Mouse (Mus musculus): ENCODE results near the gene Trabd. TPM values are rescaled to one million over a fixed set of nuclear protein-coding genes. Genes with fewer than 3 reads are reported as not detected.

The Trabd gene
- 58.9 and 62.0 TPM in 2 replicates for polyA plus RNA-seq (2012; rRNA removed)

GRCm38 (mm10) chr15:89074613-89075477, at the start of gene Trabd:
Gene Trabd (plus strand): TSS chr15:89075124.

GRCm38 (mm10) chr15:89059161-89059931, 15.6 kb upstream of the Trabd start, which contains the start of gene Panx2:
Gene Panx2 (plus strand): TSS chr15:89059734.

GRCm38 (mm10) chr15:89088607-89089247, 13.8 kb downstream of the Trabd start, which contains the start of gene Selenoo:
Gene Selenoo (plus strand): TSS chr15:89089084.

GRCm38 (mm10) chr15:89122649-89123366, 47.9 kb downstream of the Trabd start, which contains the start of gene Tubgcp6:
Gene Tubgcp6 (minus strand): TSS chr15:89123112.

GRCm38 (mm10) chr15:89128382-89129350, 53.7 kb downstream of the Trabd start, which contains the start of gene Hdac10:
Gene Hdac10 (minus strand): TSS chr15:89128700.

Other genes starting within 250 kb of the Trabd start
- gene Pim3, start 212.9 kb upstream of the Trabd start, polyA plus RNA-seq (2012; rRNA removed) = 63.3 and 98.5 TPM in 2 replicates
- 0.20 and 0.26 TPM in 2 replicates for gene Ttll8, start 120.7 kb upstream of the Trabd start, polyA plus RNA-seq (2012; rRNA removed)
- gene Mlc1, start 96.1 kb upstream of the Trabd start, polyA plus RNA-seq (2012; rRNA removed) = 2.1 and 2.5 TPM in 2 replicates
- 0.34 and 0.67 TPM in 2 replicates for gene Mov10l1, start 92.2 kb upstream of the Trabd start, polyA plus RNA-seq (2012; rRNA removed)
- 0.62 and 0.70 TPM in 2 replicates for gene Panx2, start 15.4 kb upstream of the Trabd start, polyA plus RNA-seq (2012; rRNA removed)
- gene Selenoo, start 14.0 kb downstream of the Trabd start, polyA plus RNA-seq (2012; rRNA removed) = 73.6 and 94.2 TPM in 2 replicates
- 37.1 and 42.9 TPM in 2 replicates for gene Tubgcp6, start 48.0 kb downstream of the Trabd start, polyA plus RNA-seq (2012; rRNA removed)
- 42.8 and 50.8 TPM in 2 replicates for gene Hdac10, start 53.6 kb downstream of the Trabd start, polyA plus RNA-seq (2012; rRNA removed)
- gene Mapk12, start 65.6 kb downstream of the Trabd start, polyA plus RNA-seq (2012; rRNA removed) = 6.4 and 7.5 TPM in 2 replicates
- gene Mapk11, start 74.5 kb downstream of the Trabd start, polyA plus RNA-seq (2012; rRNA removed) = 7.5 and 9.2 TPM in 2 replicates
- gene Plxnb2, start 105.7 kb downstream of the Trabd start, polyA plus RNA-seq (2012; rRNA removed) = 252 and 286 TPM in 2 replicates
- 28.0 and 31.9 TPM in 2 replicates for gene Dennd6b, start 121.4 kb downstream of the Trabd start, polyA plus RNA-seq (2012; rRNA removed)
- 197 and 489 TPM in 2 replicates for gene Ppp6r2, start 136.4 kb downstream of the Trabd start, polyA plus RNA-seq (2012; rRNA removed)
- 256 and 291 TPM in 2 replicates for gene Sbf1, start 240.2 kb downstream of the Trabd start, polyA plus RNA-seq (2012; rRNA removed)
- 10.3 and 12.0 TPM in 2 replicates for gene Adm2, start 247.6 kb downstream of the Trabd start, polyA plus RNA-seq (2012; rRNA removed)